Mouse (Mus musculus) liver, adult 2 months (tissue): Measurements from ENCODE around the gene Rpf2.

Experiments used
- CTCF ChIP-seq: fragments of 200-500 bp; IDR thresholded peaks from 2 replicates; pipeline ENCODE4 v1.5.1; 2011; ENCODE audit warnings: low read depth, low read length, control low read depth
- POLR2A ChIP-seq: fragments of 200-500 bp; IDR thresholded peaks from 2 replicates; pipeline ENCODE4 v1.6.1; 2011; ENCODE audit warnings: low read length, control low read depth; ENCODE audit not compliant: insufficient read depth; ENCODE audit errors: extremely low read depth

DNA sequence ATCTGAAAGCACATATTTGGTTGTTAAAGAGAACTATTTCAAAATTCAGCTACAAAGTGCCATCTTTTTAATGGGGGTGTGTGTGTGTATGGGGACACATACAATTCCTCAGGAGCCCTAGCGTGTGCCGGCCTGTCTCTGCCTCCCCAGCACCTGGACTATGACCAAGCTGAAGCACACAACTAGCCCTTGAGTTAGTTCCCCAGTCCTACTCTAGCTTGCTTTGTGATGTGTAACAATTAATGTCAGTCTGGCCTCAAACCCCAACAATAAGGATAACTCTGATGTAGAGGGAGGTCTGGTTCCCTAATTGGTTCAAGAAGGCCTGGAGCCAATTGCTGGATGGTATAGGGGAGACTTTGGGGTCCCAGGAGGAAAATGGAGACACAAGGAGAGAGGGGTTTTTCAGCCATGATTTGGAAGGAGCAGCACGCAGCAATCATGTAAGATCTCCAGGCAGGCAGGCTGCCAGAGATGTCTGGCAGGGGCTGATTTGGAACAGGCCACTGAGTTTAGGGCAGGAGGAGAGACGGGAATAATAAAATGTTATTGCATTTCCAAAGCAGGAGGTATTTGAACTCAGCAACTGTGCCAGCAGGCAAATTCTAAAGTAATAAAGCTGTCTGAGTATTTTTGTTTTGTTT lies 19.1 kb downstream of the Rpf2 start:
- TF ChIP-seq POLR2A, result no peak
- no peak for TF ChIP-seq CTCF
